Mouse (Mus musculus) brain, embryonic 14.5 days (tissue): ENCODE data around the gene Hook2.

Source experiments
- CTCF ChIP-seq: fragments of 200-500 bp; IDR thresholded peaks from 2 replicates; pipeline ENCODE4 v1.5.1; 2012; ENCODE audit warnings: inconsistent platforms, mild to moderate bottlenecking, moderate library complexity, borderline replicate concordance; ENCODE audit not compliant: insufficient read depth, insufficient read length; ENCODE audit errors: extremely low read depth
- POLR2A ChIP-seq: fragments of 200-500 bp; IDR thresholded peaks from 2 replicates; pipeline ENCODE4 v1.6.1; 2012; ENCODE audit warnings: mild to moderate bottlenecking, inconsistent platforms, borderline replicate concordance; ENCODE audit not compliant: poor library complexity, insufficient read depth, insufficient read length, severe bottlenecking; ENCODE audit errors: extremely low read depth

- no peak for TF ChIP-seq CTCF
- TF ChIP-seq POLR2A, result 0 out of 2 replicates have a peak, but pooled peaks have one; percentile 8
Measured at GRCm38 (mm10) chr8:85036718-85037365, 46.4 kb downstream of the Hook2 start, which contains the start of gene Tnpo2.
